Mouse (Mus musculus): ENCODE results near the gene Acsm4.

- TF ChIP-seq POLR2A (IDR thresholded peaks at IDR 0.05; ENCODE audit: control insufficient read depth, low read depth, low read length), result no peak
- TF ChIP-seq CTCF (IDR thresholded peaks at IDR 0.05; ENCODE audit: control insufficient read depth, insufficient read depth, insufficient replicate concordance, low read depth, low read length), result no peak
These were observed 49.1 kb downstream of the Acsm4 start for GRCm38 (mm10) chr7:119738877-119739276.
